Mouse (Mus musculus): ENCODE measurements at regions not wholly inside any gene's neighbourhood (a gene's known extent, or its start where the extent isn't known, plus 50 kb on each side); places are given as distances from the start of the nearest gene placed in this dataset.

GRCm38 (mm10) chr12:49764541-49764940 lies 379.6 kb downstream of the Gm43517 start:
- Histone ChIP-seq H3K4me1 (ENCODE audit: control insufficient read depth, insufficient read depth, low read length) (no peaks in the 10 kb centered on the region), H3K27me3 (ENCODE audit: control insufficient read depth, insufficient read depth, low read length) (no peaks in the 10 kb centered on the region), H3K79me2 (replicated peaks; ENCODE audit: control insufficient read depth, insufficient read depth, low read length) (no peaks in the 10 kb centered on the region), H3K4me3 (no peak overlapping the region), H3K36me3 (ENCODE audit: control insufficient read depth, insufficient read depth, low read length) (no peaks in the 10 kb centered on the region), H3K27ac (no peak overlapping the region), H3K9ac (ENCODE audit: low read depth, low read length) (no peak overlapping the region)
- no peak for DNase-seq
- WGBS = 54% methylated on average over 2 of the region's 2 CpGs
- TF ChIP-seq EP300 (IDR thresholded peaks at IDR 0.05; ENCODE audit: insufficient read depth, low read depth, low read length) (no peak), POLR2A (IDR thresholded peaks at IDR 0.05; ENCODE audit: insufficient read depth, low read depth, low read length) (no peak), CTCF (IDR thresholded peaks at IDR 0.05) (no peak)
- intact Hi-C loops (cut with DNase I) = no loop called here

- 69% methylated on average over 1 of the region's 1 CpGs for WGBS
- intact Hi-C loops (cut with DNase I) = loop anchor here (1.0 kb wide), 1 partner anchor 9 kb away; no protein-coding TSS in a partner anchor
Measured at GRCm38 (mm10) chr12:49808341-49808740, 423.4 kb downstream of the Gm43517 start.

GRCm38 (mm10) chr12:49814653-49815052 lies 429.7 kb downstream of the Gm43517 start:
- no peak overlapping the region for H3K9ac ChIP-seq (ENCODE audit: low read depth, low read length)
- no peaks in the 10 kb centered on the region for H3K79me2 ChIP-seq (replicated peaks; ENCODE audit: control insufficient read depth, insufficient read depth, low read length)
- H3K4me1 ChIP-seq (ENCODE audit: control insufficient read depth, insufficient read depth, low read length) = no peaks in the 10 kb centered on the region
- intact Hi-C loops (cut with DNase I) = no loop called here
- H3K27ac ChIP-seq = no peak overlapping the region
- H3K36me3 ChIP-seq (ENCODE audit: control insufficient read depth, insufficient read depth, low read length) = no peaks in the 10 kb centered on the region
- DNase-seq = no peak
- WGBS = 56% methylated on average over 3 of the region's 3 CpGs
- H3K4me3 ChIP-seq = no peak overlapping the region
- no peaks in the 10 kb centered on the region for H3K27me3 ChIP-seq (ENCODE audit: control insufficient read depth, insufficient read depth, low read length)
- TF ChIP-seq EP300 (IDR thresholded peaks at IDR 0.05; ENCODE audit: insufficient read depth, low read depth, low read length) (no peak), POLR2A (IDR thresholded peaks at IDR 0.05; ENCODE audit: insufficient read depth, low read depth, low read length) (no peak), CTCF (IDR thresholded peaks at IDR 0.05) (no peak)

More at GRCm38 (mm10) chr12:49808341-49808740, 423.4 kb downstream of the Gm43517 start:
- Histone ChIP-seq H3K27ac (no peak overlapping the region), H3K4me3 (no peak overlapping the region), H3K9ac (ENCODE audit: low read depth, low read length) (no peak overlapping the region), H3K36me3 (ENCODE audit: control insufficient read depth, insufficient read depth, low read length) (no peaks in the 10 kb centered on the region), H3K4me1 (ENCODE audit: control insufficient read depth, insufficient read depth, low read length) (no peaks in the 10 kb centered on the region), H3K27me3 (ENCODE audit: control insufficient read depth, insufficient read depth, low read length) (no peaks in the 10 kb centered on the region), H3K79me2 (replicated peaks; ENCODE audit: control insufficient read depth, insufficient read depth, low read length) (no peaks in the 10 kb centered on the region)
- no peak for DNase-seq
- TF ChIP-seq EP300 (IDR thresholded peaks at IDR 0.05; ENCODE audit: insufficient read depth, low read depth, low read length) (no peak), CTCF (IDR thresholded peaks at IDR 0.05) (no peak), POLR2A (IDR thresholded peaks at IDR 0.05; ENCODE audit: insufficient read depth, low read depth, low read length) (no peak)

GRCm38 (mm10) chr12:49827769-49828168 lies 442.8 kb downstream of the Gm43517 start:
- Histone ChIP-seq H3K4me3 (no peak overlapping the region), H3K27ac (no peak overlapping the region), H3K4me1 (ENCODE audit: control insufficient read depth, insufficient read depth, low read length) (no peaks in the 10 kb centered on the region), H3K79me2 (replicated peaks; ENCODE audit: control insufficient read depth, insufficient read depth, low read length) (no peaks in the 10 kb centered on the region), H3K36me3 (ENCODE audit: control insufficient read depth, insufficient read depth, low read length) (no peaks in the 10 kb centered on the region), H3K9ac (ENCODE audit: low read depth, low read length) (no peak overlapping the region), H3K27me3 (ENCODE audit: control insufficient read depth, insufficient read depth, low read length) (no peaks in the 10 kb centered on the region)
- WGBS = 78% methylated on average over 3 of the region's 3 CpGs
- intact Hi-C loops (cut with DNase I) = no loop called here
- TF ChIP-seq EP300 (IDR thresholded peaks at IDR 0.05; ENCODE audit: insufficient read depth, low read depth, low read length) = no peak
- TF ChIP-seq POLR2A (IDR thresholded peaks at IDR 0.05; ENCODE audit: insufficient read depth, low read depth, low read length) = no peak
- no peak for TF ChIP-seq CTCF (IDR thresholded peaks at IDR 0.05)
- no peak for DNase-seq

GRCm38 (mm10) chr12:49828553-49828952 lies 443.6 kb downstream of the Gm43517 start:
- Histone ChIP-seq H3K79me2 (replicated peaks; ENCODE audit: control insufficient read depth, insufficient read depth, low read length) (no peaks in the 10 kb centered on the region), H3K9ac (ENCODE audit: low read depth, low read length) (no peak overlapping the region), H3K27me3 (ENCODE audit: control insufficient read depth, insufficient read depth, low read length) (no peaks in the 10 kb centered on the region), H3K4me3 (no peak overlapping the region), H3K4me1 (ENCODE audit: control insufficient read depth, insufficient read depth, low read length) (no peaks in the 10 kb centered on the region), H3K36me3 (ENCODE audit: control insufficient read depth, insufficient read depth, low read length) (no peaks in the 10 kb centered on the region), H3K27ac (no peak overlapping the region)
- TF ChIP-seq POLR2A (IDR thresholded peaks at IDR 0.05; ENCODE audit: insufficient read depth, low read depth, low read length) = no peak
- no peak for TF ChIP-seq EP300 (IDR thresholded peaks at IDR 0.05; ENCODE audit: insufficient read depth, low read depth, low read length)
- TF ChIP-seq CTCF (IDR thresholded peaks at IDR 0.05) = no peak
- DNase-seq = no peak
- intact Hi-C loops (cut with DNase I) = no loop called here
- WGBS = 75% methylated on average over 4 of the region's 4 CpGs

- WGBS = 81% methylated on average over 4 of the region's 4 CpGs
- H3K4me1 ChIP-seq (ENCODE audit: control insufficient read depth, insufficient read depth, low read length) = no peaks in the 10 kb centered on the region
- H3K27me3 ChIP-seq (ENCODE audit: control insufficient read depth, insufficient read depth, low read length) = no peaks in the 10 kb centered on the region
- no peaks in the 10 kb centered on the region for H3K79me2 ChIP-seq (replicated peaks; ENCODE audit: control insufficient read depth, insufficient read depth, low read length)
- H3K27ac ChIP-seq = no peak overlapping the region
- no peak for TF ChIP-seq CTCF (IDR thresholded peaks at IDR 0.05)
- no peak for TF ChIP-seq POLR2A (IDR thresholded peaks at IDR 0.05; ENCODE audit: insufficient read depth, low read depth, low read length)
- no peak for TF ChIP-seq EP300 (IDR thresholded peaks at IDR 0.05; ENCODE audit: insufficient read depth, low read depth, low read length)
- no peak overlapping the region for H3K9ac ChIP-seq (ENCODE audit: low read depth, low read length)
- intact Hi-C loops (cut with DNase I) = no loop called here
- DNase-seq = no peak
- H3K36me3 ChIP-seq (ENCODE audit: control insufficient read depth, insufficient read depth, low read length) = no peaks in the 10 kb centered on the region
- H3K4me3 ChIP-seq = no peak overlapping the region
Measured at GRCm38 (mm10) chr12:49830665-49831064, 445.7 kb downstream of the Gm43517 start.
